Mouse (Mus musculus): ENCODE measurements around the gene Shisa5. TPM values are rescaled to one million over a fixed set of nuclear protein-coding genes. Genes with fewer than 3 reads are reported as not detected.

Shisa5 gene
- polyA plus RNA-seq, 1 experiment, result 82.8 TPM

DNA sequence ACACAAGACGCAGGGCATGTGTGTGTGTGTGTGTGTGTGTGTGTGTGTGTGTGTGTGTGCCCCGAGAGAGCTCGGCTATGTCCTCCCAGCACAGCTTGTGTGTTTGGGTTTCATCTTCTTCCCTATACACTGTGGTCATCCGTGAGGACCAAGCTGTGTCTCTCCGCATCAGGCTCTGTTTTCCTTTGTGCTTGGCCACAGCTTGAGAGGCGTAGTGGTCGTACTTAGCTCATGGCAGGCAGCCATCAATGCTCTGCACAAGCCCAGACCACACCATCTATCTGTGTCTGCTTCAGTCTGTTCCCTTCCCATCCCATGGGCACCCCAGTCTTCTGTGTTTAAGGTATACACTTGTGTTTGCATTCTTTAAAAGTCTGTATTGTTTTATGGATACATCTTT, 3.0 kb downstream of the Shisa5 start:
- peaks cover 16% of the 10 kb centered on the region for H3K79me2 ChIP-seq (ENCODE audit: control insufficient read depth, insufficient read depth)
- no peak overlapping the region for H3K4me3 ChIP-seq
- no peaks in the 10 kb centered on the region for H3K27me3 ChIP-seq (ENCODE audit: control insufficient read depth, insufficient read depth, insufficient read length)
- TF ChIP-seq SRF (IDR thresholded peaks at IDR 0.05; ENCODE audit: control insufficient read depth, insufficient read length, low read depth) (no peak), CEBPB (IDR thresholded peaks at IDR 0.05; ENCODE audit: insufficient read depth, poor library complexity, severe bottlenecking) (no peak), POLR2AphosphoS2 (IDR thresholded peaks at IDR 0.05; ENCODE audit: insufficient read length, low read depth) (no peak), MYOG (IDR thresholded peaks at IDR 0.05; ENCODE audit: control insufficient read depth in 1 of 3, insufficient read depth in 1 of 3, insufficient read length in 2 of 3, low read depth in 2 of 3) (no peak), TCF3 (IDR thresholded peaks at IDR 0.05; ENCODE audit: insufficient read length, low read depth) (no peak), TCF12 (IDR thresholded peaks at IDR 0.05; ENCODE audit: insufficient read depth, poor library complexity, severe bottlenecking) (no peak), USF1 (IDR thresholded peaks at IDR 0.05; ENCODE audit: low read depth) (no peak), MYOD1 (IDR thresholded peaks at IDR 0.05; ENCODE audit: control insufficient read depth in 1 of 3, insufficient read length in 2 of 3, low read depth in 2 of 3) (no peak), MAX (IDR thresholded peaks at IDR 0.05; ENCODE audit: low read depth) (no peak), REST (IDR thresholded peaks at IDR 0.05; ENCODE audit: insufficient read depth, insufficient read length) (no peak), E2F4 (IDR thresholded peaks at IDR 0.05; ENCODE audit: insufficient read depth) (no peak), POLR2A (IDR thresholded peaks at IDR 0.05; ENCODE audit: insufficient read length, low read depth) (no peak)
- no peak overlapping the region for H3K4me2 ChIP-seq (ENCODE audit: low read depth)
- H3ac ChIP-seq (ENCODE audit: control insufficient read depth, insufficient read length), result no peak overlapping the region
- no peaks in the 10 kb centered on the region for H3K36me3 ChIP-seq (ENCODE audit: control insufficient read depth, insufficient read depth)

DNA sequence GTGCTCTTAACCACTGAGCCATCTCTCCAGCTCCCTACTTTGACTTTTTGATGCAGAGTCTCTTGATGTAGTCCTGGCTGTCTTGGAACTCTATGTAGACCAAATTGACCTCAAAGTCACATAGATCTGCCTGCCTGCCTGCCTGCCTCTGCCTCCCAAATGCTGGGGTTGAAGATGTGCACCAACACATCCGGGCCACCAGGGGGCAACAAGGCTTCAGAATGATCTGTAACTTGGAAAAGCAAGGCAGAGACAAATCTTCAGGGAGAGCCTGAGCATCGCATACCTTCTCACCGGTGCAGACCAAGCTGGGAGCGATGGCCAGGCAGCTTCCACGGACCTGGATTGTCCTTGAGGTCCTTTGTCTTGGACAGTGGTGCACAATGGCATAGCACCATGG, 7.9 kb downstream of the Shisa5 start:
- no peak overlapping the region for H3K4me3 ChIP-seq
- no peaks in the 10 kb centered on the region for H3K79me2 ChIP-seq (ENCODE audit: control insufficient read depth, insufficient read depth)
- H3K36me3 ChIP-seq (ENCODE audit: control insufficient read depth, insufficient read depth), result no peaks in the 10 kb centered on the region
- H3K27me3 ChIP-seq (ENCODE audit: control insufficient read depth, insufficient read depth, insufficient read length), result no peaks in the 10 kb centered on the region
- H3K4me2 ChIP-seq (ENCODE audit: low read depth), result no peak overlapping the region
- no peak for TF ChIP-seq TCF12 (IDR thresholded peaks at IDR 0.05; ENCODE audit: insufficient read depth, poor library complexity, severe bottlenecking)
- TF ChIP-seq CEBPB (IDR thresholded peaks at IDR 0.05; ENCODE audit: insufficient read depth, poor library complexity, severe bottlenecking), result no peak
- TF ChIP-seq MAX (IDR thresholded peaks at IDR 0.05; ENCODE audit: low read depth), result no peak
- no peak for TF ChIP-seq TCF3 (IDR thresholded peaks at IDR 0.05; ENCODE audit: insufficient read length, low read depth)
- no peak for TF ChIP-seq SRF (IDR thresholded peaks at IDR 0.05; ENCODE audit: control insufficient read depth, insufficient read length, low read depth)
- no peak overlapping the region for H3ac ChIP-seq (ENCODE audit: control insufficient read depth, insufficient read length)

DNA sequence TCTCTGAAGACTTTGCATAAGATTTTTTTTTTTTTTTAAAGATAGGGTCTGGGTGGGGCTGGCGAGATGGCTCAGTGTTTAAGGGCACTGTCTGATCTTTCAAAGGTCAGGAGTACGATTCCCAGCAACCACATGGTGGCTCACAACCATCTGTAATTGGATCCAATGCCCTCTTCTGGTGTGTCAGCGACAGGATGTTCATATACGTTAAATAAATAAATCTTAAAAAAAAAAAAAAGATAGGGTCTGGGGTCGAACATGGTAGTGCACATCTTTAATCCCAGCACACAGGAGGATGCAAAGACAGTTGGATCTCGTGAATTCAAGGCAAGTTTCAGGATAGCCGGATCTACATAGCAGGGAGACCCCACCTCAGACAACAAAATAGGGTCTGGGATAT, 11.0 kb downstream of the Shisa5 start:
- no peaks in the 10 kb centered on the region for H3K79me2 ChIP-seq (ENCODE audit: control insufficient read depth, insufficient read depth)
- H3K4me2 ChIP-seq (ENCODE audit: low read depth), result no peak overlapping the region
- TF ChIP-seq MAX (IDR thresholded peaks at IDR 0.05; ENCODE audit: low read depth), result no peak
- TF ChIP-seq POLR2A (IDR thresholded peaks at IDR 0.05; ENCODE audit: insufficient read length, low read depth), result no peak
- no peak for TF ChIP-seq SRF (IDR thresholded peaks at IDR 0.05; ENCODE audit: control insufficient read depth, insufficient read length, low read depth)
- TF ChIP-seq POLR2AphosphoS2 (IDR thresholded peaks at IDR 0.05; ENCODE audit: insufficient read length, low read depth), result no peak
- no peak overlapping the region for H3K4me3 ChIP-seq
- H3K27me3 ChIP-seq (ENCODE audit: control insufficient read depth, insufficient read depth, insufficient read length), result no peaks in the 10 kb centered on the region
- no peak overlapping the region for H3ac ChIP-seq (ENCODE audit: control insufficient read depth, insufficient read length)
- H3K36me3 ChIP-seq (ENCODE audit: control insufficient read depth, insufficient read depth), result no peaks in the 10 kb centered on the region

DNA sequence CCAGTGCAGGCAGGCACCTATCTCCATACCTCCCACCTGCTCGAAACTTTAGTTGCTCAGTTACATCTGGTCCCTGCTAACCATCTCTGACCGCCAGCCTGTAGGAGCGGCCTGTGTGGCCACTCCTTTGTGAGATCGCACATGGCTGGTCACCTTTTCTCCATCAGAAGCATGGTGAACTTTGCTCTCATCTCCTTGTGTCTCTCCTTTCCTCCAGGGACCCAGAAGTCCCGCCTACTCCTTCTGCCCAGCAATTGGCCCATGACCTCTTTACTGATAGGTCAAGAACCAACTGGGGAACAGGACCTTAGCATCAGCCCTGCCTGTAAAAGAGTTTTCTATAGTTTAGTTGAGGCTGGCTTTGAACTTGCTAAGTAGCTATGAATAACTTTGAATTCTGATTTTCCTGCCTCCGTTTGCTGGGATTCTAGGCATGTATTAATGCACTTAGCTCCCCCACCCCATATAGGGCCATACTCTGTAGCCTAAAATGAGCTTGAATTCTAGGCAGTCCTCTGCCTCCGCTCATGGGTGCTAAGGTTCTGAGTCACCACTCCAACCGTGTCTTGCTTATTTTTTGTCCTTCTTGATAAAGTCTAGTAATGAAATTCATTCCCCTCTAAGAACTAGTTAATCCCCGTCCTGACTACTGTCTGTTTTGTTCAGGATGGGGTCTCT, 11.8 kb downstream of the Shisa5 start:
- TF ChIP-seq TCF12 (IDR thresholded peaks at IDR 0.05; ENCODE audit: insufficient read depth, poor library complexity, severe bottlenecking), result no peak
- no peaks in the 10 kb centered on the region for H3K36me3 ChIP-seq (ENCODE audit: control insufficient read depth, insufficient read depth)
- no peak overlapping the region for H3K4me2 ChIP-seq (ENCODE audit: low read depth)
- H3K27me3 ChIP-seq (ENCODE audit: control insufficient read depth, insufficient read depth, insufficient read length), result no peaks in the 10 kb centered on the region
- no peak overlapping the region for H3K4me3 ChIP-seq
- H3K79me2 ChIP-seq (ENCODE audit: control insufficient read depth, insufficient read depth), result no peaks in the 10 kb centered on the region
- H3ac ChIP-seq (ENCODE audit: control insufficient read depth, insufficient read length), result no peak overlapping the region

DNA sequence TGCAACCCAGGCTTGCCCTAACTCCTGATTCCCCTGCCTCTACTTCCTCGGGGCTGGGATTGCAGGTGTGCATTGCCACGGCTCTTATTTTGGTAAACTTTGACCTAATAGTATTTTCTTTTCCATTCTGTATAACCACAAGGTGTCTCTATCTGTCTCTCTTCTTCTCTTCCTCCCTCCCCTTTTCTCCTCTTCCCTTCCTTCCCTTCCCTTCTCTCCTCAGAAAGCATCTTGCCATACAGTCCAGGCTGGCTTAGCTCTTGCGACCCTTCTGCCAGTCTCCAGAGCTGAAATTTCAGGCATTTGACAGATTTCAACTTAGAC, 12.3 kb downstream of the Shisa5 start:
- no peak overlapping the region for H3ac ChIP-seq (ENCODE audit: control insufficient read depth, insufficient read length)
- H3K4me2 ChIP-seq (ENCODE audit: low read depth), result no peak overlapping the region
- H3K79me2 ChIP-seq (ENCODE audit: control insufficient read depth, insufficient read depth), result no peaks in the 10 kb centered on the region
- no peak for TF ChIP-seq MAX (IDR thresholded peaks at IDR 0.05; ENCODE audit: low read depth)
- no peak for TF ChIP-seq SRF (IDR thresholded peaks at IDR 0.05; ENCODE audit: control insufficient read depth, insufficient read length, low read depth)
- TF ChIP-seq TCF12 (IDR thresholded peaks at IDR 0.05; ENCODE audit: insufficient read depth, poor library complexity, severe bottlenecking), result no peak
- TF ChIP-seq E2F4 (IDR thresholded peaks at IDR 0.05; ENCODE audit: insufficient read depth), result no peak
- TF ChIP-seq POLR2A (IDR thresholded peaks at IDR 0.05; ENCODE audit: insufficient read length, low read depth), result no peak
- TF ChIP-seq USF1 (IDR thresholded peaks at IDR 0.05; ENCODE audit: low read depth), result no peak
- no peak for TF ChIP-seq POLR2AphosphoS2 (IDR thresholded peaks at IDR 0.05; ENCODE audit: insufficient read length, low read depth)
- TF ChIP-seq TCF3 (IDR thresholded peaks at IDR 0.05; ENCODE audit: insufficient read length, low read depth), result no peak
- TF ChIP-seq MYOG (IDR thresholded peaks at IDR 0.05; ENCODE audit: control insufficient read depth in 1 of 3, insufficient read depth in 1 of 3, insufficient read length in 2 of 3, low read depth in 2 of 3), result no peak
- TF ChIP-seq CEBPB (IDR thresholded peaks at IDR 0.05; ENCODE audit: insufficient read depth, poor library complexity, severe bottlenecking), result no peak
- TF ChIP-seq MYOD1 (IDR thresholded peaks at IDR 0.05; ENCODE audit: control insufficient read depth in 1 of 3, insufficient read length in 2 of 3, low read depth in 2 of 3), result no peak
- TF ChIP-seq REST (IDR thresholded peaks at IDR 0.05; ENCODE audit: insufficient read depth, insufficient read length), result no peak
- no peak overlapping the region for H3K4me3 ChIP-seq
- no peaks in the 10 kb centered on the region for H3K36me3 ChIP-seq (ENCODE audit: control insufficient read depth, insufficient read depth)
- H3K27me3 ChIP-seq (ENCODE audit: control insufficient read depth, insufficient read depth, insufficient read length), result no peaks in the 10 kb centered on the region
